Mouse (Mus musculus) intestine, postnatal 0 days (tissue): ENCODE measurements around the gene Pdzd8. TPM values are rescaled to one million over a fixed set of nuclear protein-coding genes. Genes with fewer than 3 reads are reported as not detected.
A peak's percentile ranks its signal among the peaks of the same experiment; 100 is the strongest.

ENCODE experiments used
- ATAC-seq: fragments of 200-750 bp; cut with Nextera tagmentation; 2 replicates; pipeline ENCODE4 v1.8.0; 2017; ENCODE audit warnings: mild to moderate bottlenecking, moderate TSS enrichment, moderate library complexity
- H3K27ac ChIP-seq: fragments of 300-500 bp; sonication (generic); 2 replicates; pipeline ENCODE4 v1.5.1; 2014; ENCODE audit warnings: mild to moderate bottlenecking, low read depth, low read length, moderate library complexity
- H3K27me3 ChIP-seq: fragments of 300-500 bp; sonication (generic); replicated peaks from 2 replicates; pipeline ENCODE4 v1.6.1; 2014; ENCODE audit warnings: low read length, mixed read lengths; ENCODE audit not compliant: control insufficient read depth, insufficient read depth
- H3K36me3 ChIP-seq: fragments of 300-500 bp; sonication (generic); 2 replicates; pipeline ENCODE4 v1.6.1; 2014; ENCODE audit warnings: mild to moderate bottlenecking, moderate library complexity; ENCODE audit not compliant: control insufficient read depth, insufficient read depth
- H3K4me1 ChIP-seq: fragments of 300-500 bp; sonication (generic); replicated peaks from 2 replicates; pipeline ENCODE4 v1.6.1; 2014; ENCODE audit warnings: antibody characterized with exemption, low read length, mixed read lengths; ENCODE audit not compliant: control insufficient read depth, insufficient read depth
- H3K4me2 ChIP-seq: fragments of 300-500 bp; sonication (generic); replicated peaks from 2 replicates; pipeline ENCODE4 v1.6.1; 2014; ENCODE audit warnings: low read depth, mild to moderate bottlenecking, moderate library complexity
- H3K4me3 ChIP-seq: fragments of 300-500 bp; sonication (generic); 2 replicates; pipeline ENCODE4 v1.5.1; 2014; ENCODE audit warnings: low read depth, low read length
- H3K9ac ChIP-seq: fragments of 300-500 bp; sonication (generic); 2 replicates; pipeline ENCODE4 v1.6.1; 2014; ENCODE audit warnings: mild to moderate bottlenecking, low read depth, low read length
- H3K9me3 ChIP-seq: fragments of 300-500 bp; sonication (generic); 2 replicates; pipeline ENCODE4 v1.6.1; 2016; ENCODE audit warnings: mixed run types; ENCODE audit not compliant: control insufficient read depth
- CTCF ChIP-seq: sonication (generic); IDR thresholded peaks from 2 replicates; pipeline ENCODE4 v1.5.1; 2016; ENCODE audit warnings: low read depth, mild to moderate bottlenecking, control low read depth, antibody characterized with exemption, moderate library complexity
- WGBS: fragments of 180-500 bp; shearing (Covaris S2); extraction: QIAGEN DNeasy Blood & Tissue Kit; methylation state at CpG from one replicate; pipeline ENCODE4 v1.1.7; 2014; 5-methylcytosine and 5-hydroxymethylcytosine counted together
- polyA plus RNA-seq: library from polyadenylated mRNA; unstranded; fragments of >200 nt; fragmentation: Nextera tagmentation; extraction: Ambion mirVana; gene quantifications from 2 replicates; pipeline ENCODE4 v1.2.1, GENCODE M21; 2015

Gene Pdzd8
- polyA plus RNA-seq, 1 experiment from 2014 or later = 6.1 TPM

DNA sequence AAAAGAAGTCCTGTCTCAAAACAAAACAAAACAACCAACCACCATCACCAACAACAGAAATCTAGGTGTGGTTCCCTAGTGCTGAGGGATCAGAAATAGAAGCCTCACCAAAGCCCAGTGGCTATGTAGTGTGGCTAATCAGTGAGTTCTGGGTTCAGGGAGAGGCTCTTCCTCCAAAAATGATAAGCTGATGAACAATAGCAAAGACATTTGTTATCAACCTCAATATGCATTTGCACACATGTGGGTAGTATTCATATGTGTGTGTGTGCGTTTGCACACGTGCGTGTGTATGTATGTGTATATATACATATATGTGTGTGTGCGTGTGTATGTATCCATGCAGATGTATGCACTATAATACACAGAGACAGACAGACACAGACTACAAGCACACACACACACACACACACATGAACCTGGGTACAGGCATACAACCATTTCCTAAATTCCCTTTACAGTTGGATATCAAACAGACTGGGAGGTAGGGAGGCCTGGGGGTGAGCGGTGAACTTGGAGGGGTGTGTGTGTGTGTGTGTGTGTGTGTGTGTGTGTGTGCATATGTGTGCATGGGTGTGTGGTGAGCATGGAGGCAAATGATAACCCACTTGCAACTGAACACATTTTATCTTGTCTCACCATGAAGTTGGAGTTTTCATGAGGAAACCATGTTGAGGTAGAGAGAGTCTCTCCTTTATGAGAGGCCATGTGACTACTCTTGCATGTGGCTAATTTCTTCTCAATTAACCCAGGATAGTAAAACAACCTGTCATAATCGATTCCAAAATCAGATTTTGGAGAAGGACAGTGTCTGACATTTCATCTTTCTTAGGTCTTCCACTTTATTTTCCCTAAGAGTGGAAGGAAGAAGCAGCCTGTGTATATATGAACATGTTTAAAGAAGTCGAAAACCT, 39.3 kb upstream of the Pdzd8 start:
- Histone ChIP-seq H3K4me3 (no peak overlapping the region), H3K4me2 (no peak overlapping the region), H3K27ac (no peak overlapping the region), H3K27me3 (no peaks in the 10 kb centered on the region), H3K9me3 (no peaks in the 10 kb centered on the region), H3K36me3 (no peaks in the 10 kb centered on the region), H3K9ac (no peak overlapping the region), H3K4me1 (no peaks in the 10 kb centered on the region; the same call in 1 of the 2 replicates)
- no peak for TF ChIP-seq CTCF
- WGBS = 88% methylated on average over 7 of the region's 7 CpGs
- no peak for ATAC-seq

DNA sequence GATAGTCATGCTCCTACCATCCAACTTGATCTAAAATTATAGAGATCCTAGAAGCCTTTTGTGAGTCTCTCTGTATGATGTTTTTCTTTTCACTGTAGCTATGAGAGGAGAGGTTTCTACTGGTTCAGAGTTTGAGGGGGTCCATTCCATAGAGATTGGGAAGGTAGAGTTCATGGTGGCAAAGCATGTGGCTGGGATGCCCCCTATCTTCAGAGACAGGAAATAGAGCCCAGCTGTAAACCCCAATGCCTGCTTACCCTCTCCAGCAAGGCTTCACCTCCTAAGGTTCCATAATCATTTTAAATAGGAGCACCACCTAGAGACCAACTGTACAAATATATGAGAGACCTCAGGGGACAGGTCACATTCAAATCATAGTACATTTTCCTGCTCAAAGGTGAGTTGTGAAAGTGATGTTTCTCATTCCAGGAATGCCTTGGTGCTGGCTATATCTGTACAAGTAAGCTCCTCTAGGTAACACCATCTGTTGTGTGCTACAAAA, 36.9 kb upstream of the Pdzd8 start:
- H3K27me3 ChIP-seq = no peaks in the 10 kb centered on the region
- H3K36me3 ChIP-seq = no peaks in the 10 kb centered on the region
- H3K4me2 ChIP-seq = no peak overlapping the region
- TF ChIP-seq CTCF = peak; percentile 59
- H3K27ac ChIP-seq = no peak overlapping the region
- no peak overlapping the region for H3K4me3 ChIP-seq
- no peaks in the 10 kb centered on the region for H3K4me1 ChIP-seq
- no peak for ATAC-seq
- H3K9me3 ChIP-seq = no peaks in the 10 kb centered on the region
- H3K9ac ChIP-seq = no peak overlapping the region

DNA sequence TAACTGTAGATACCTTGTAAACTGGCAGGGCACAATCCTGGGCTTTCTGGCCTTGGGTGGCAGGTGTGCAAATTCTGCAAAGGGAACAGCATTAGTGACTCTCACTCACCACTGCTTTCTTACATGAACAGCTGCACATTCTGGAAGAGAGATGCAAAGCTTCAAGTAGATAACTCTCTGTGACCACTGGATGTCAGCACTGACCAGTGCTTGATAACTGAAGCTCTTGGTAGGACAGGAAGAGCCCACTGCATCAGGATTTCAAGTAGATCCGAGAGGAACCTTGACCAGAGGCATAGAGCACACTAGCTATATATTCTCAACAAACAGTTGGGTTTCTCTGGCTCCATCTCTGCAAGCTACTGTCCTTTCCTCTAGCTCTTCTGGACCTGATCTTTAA, 34.4 kb upstream of the Pdzd8 start:
- Histone ChIP-seq H3K4me1 (no peaks in the 10 kb centered on the region), H3K9ac (no peak overlapping the region), H3K27ac (no peak overlapping the region), H3K27me3 (no peaks in the 10 kb centered on the region), H3K9me3 (no peaks in the 10 kb centered on the region), H3K36me3 (no peaks in the 10 kb centered on the region), H3K4me3 (no peak overlapping the region), H3K4me2 (no peak overlapping the region)
- peak; percentile 54 for TF ChIP-seq CTCF
- WGBS = 30% methylated on average over 1 of the region's 1 CpGs
- ATAC-seq = no peak

DNA sequence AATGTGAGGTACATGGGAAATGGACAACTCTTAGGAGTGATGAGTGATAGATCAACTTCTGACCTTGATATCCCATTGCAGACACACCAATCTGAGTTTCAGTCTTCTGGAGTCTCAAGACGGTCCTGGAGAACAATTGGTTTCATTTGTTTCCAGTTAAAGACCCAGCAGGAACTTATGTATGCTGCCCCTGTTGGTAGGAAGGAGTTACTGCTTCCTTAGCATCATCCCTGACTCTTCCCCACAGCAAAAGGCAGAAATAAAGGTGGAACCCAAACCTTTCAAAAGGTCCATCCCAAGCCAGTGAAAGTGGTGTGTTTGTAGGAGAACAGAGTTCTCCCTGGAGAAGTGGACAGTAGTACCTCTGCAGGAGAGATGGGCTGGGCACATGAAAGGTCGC, 30.9 kb upstream of the Pdzd8 start:
- Histone ChIP-seq H3K4me1 (no peaks in the 10 kb centered on the region), H3K27me3 (no peaks in the 10 kb centered on the region), H3K9ac (no peak overlapping the region), H3K27ac (no peak overlapping the region), H3K9me3 (no peaks in the 10 kb centered on the region), H3K4me2 (no peak overlapping the region), H3K4me3 (no peak overlapping the region), H3K36me3 (no peaks in the 10 kb centered on the region)
- peak; percentile 69 for TF ChIP-seq CTCF
- 88% methylated on average over 2 of the region's 2 CpGs for WGBS
- no peak for ATAC-seq

DNA sequence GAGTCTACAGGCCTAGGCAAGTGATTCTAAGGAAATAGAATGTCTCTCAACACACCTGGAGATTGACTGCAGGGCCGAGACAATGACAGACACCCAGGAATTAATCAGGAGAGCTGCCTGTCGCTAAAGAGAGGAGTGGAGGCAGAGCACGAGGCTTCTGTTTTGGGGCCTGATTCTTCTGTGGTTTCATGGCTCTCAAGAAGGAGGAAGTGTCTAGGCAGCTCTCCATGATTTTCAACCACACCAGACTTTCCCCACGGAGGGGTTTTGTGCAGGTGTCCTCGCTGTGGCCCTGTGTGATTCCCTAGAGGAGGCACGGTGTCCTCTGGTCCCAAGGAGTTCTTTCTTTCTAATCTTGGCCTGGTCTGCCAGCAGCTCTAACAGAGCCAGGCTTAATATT, 29.4 kb upstream of the Pdzd8 start:
- ATAC-seq = no peak
- Histone ChIP-seq H3K9me3 (no peaks in the 10 kb centered on the region), H3K27me3 (no peaks in the 10 kb centered on the region), H3K4me3 (no peak overlapping the region), H3K4me2 (no peak overlapping the region), H3K9ac (no peak overlapping the region), H3K4me1 (no peaks in the 10 kb centered on the region), H3K27ac (no peak overlapping the region), H3K36me3 (no peaks in the 10 kb centered on the region)
- WGBS = 78% methylated on average over 6 of the region's 6 CpGs
- TF ChIP-seq CTCF = no peak

DNA sequence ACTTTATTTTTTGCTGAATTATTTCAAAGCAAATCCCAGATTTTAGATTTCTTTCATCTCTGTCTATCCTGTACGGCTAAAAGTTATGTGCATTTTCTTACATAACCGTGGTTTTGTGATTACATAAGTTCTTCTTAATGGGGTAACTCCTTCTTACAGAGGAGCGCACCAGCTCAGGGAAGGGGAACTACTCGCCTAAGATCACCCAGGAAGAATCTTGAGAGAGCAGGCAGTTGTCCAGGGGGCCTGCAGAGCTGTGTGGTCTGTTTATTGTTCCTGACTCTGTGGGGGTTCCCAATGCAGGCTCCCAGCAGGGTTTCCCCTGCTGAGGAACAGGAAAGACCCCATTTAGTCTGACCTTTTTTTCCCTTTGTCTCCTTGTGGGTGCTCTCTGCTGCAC, 27.3 kb upstream of the Pdzd8 start:
- H3K9ac ChIP-seq = no peak overlapping the region
- no peak overlapping the region for H3K4me3 ChIP-seq
- TF ChIP-seq CTCF = no peak
- H3K36me3 ChIP-seq = no peaks in the 10 kb centered on the region
- no peak overlapping the region for H3K27ac ChIP-seq
- H3K9me3 ChIP-seq = no peaks in the 10 kb centered on the region
- H3K4me1 ChIP-seq = no peaks in the 10 kb centered on the region
- 66% methylated on average over 4 of the region's 4 CpGs for WGBS
- no peak overlapping the region for H3K4me2 ChIP-seq
- no peaks in the 10 kb centered on the region for H3K27me3 ChIP-seq
- no peak for ATAC-seq
